Mouse (Mus musculus) ES-E14 (cell line): ENCODE results near the gene Slc48a1.

Experiments
- MAFK ChIP-seq: IDR thresholded peaks from 2 replicates; pipeline ENCODE4 v1.6.1; 2014; ENCODE audit warnings: mild to moderate bottlenecking, low read depth, low read length, inconsistent platforms; ENCODE audit not compliant: insufficient read depth
- ZC3H11A ChIP-seq: IDR thresholded peaks from 2 replicates; pipeline ENCODE4 v1.6.1; 2012; ENCODE audit warnings: low read depth, mild to moderate bottlenecking, inconsistent platforms, low read length, borderline replicate concordance

- TF ChIP-seq MAFK, result 0 out of 2 replicates have a peak, but pooled peaks have one; percentile 11
- no peak for TF ChIP-seq ZC3H11A
Observed at GRCm38 (mm10) chr15:97784092-97784559, 5.8 kb downstream of the Slc48a1 start.
